Mouse (Mus musculus) midbrain, embryonic 14.5 days (tissue): Measurements from ENCODE around the gene Tmc1. TPM values are rescaled to one million over a fixed set of nuclear protein-coding genes. Genes with fewer than 3 reads are reported as not detected.
A peak's percentile ranks its signal among the peaks of the same experiment; 100 is the strongest.

Experiments
- ATAC-seq: fragments of 200-750 bp; cut with Nextera tagmentation; 2 replicates; pipeline ENCODE4 v1.8.0; 2017; ENCODE audit warnings: moderate number of reproducible peaks, moderate library complexity; ENCODE audit not compliant: low FRiP score, low TSS enrichment
- DNase-seq: peaks from one replicate; pipeline ENCODE4 v3.0.0-alpha.2; 2015
- H3K27ac ChIP-seq: fragments of 300-500 bp; sonication (generic); replicated peaks from 2 replicates; pipeline ENCODE4 v1.5.1; 2014; ENCODE audit warnings: mild to moderate bottlenecking, low read depth, low read length, moderate library complexity
- H3K27me3 ChIP-seq: fragments of 300-500 bp; sonication (generic); 2 replicates; pipeline ENCODE4 v1.6.1; 2014; ENCODE audit warnings: low read length, control low read depth, mixed read lengths; ENCODE audit not compliant: control insufficient read depth, insufficient read depth
- H3K36me3 ChIP-seq: fragments of 300-500 bp; sonication (generic); 2 replicates; pipeline ENCODE4 v1.6.1; 2014; ENCODE audit warnings: low read length, control low read depth; ENCODE audit not compliant: control insufficient read depth, insufficient read depth
- H3K4me1 ChIP-seq: fragments of 300-500 bp; sonication (generic); 2 replicates; pipeline ENCODE4 v1.6.1; 2014; ENCODE audit warnings: mild to moderate bottlenecking, antibody characterized with exemption, low read length, control low read depth; ENCODE audit not compliant: control insufficient read depth, insufficient read depth
- H3K4me2 ChIP-seq: fragments of 300-500 bp; sonication (generic); 2 replicates; pipeline ENCODE4 v1.6.1; 2014; ENCODE audit warnings: mild to moderate bottlenecking, low read length, moderate library complexity
- H3K4me3 ChIP-seq: fragments of 300-500 bp; sonication (generic); replicated peaks from 2 replicates; pipeline ENCODE4 v1.5.1; 2014; ENCODE audit warnings: low read depth, low read length
- H3K9ac ChIP-seq: fragments of 300-500 bp; sonication (generic); replicated peaks from 2 replicates; pipeline ENCODE4 v1.6.1; 2014; ENCODE audit warnings: mild to moderate bottlenecking, low read length, moderate library complexity
- H3K9me3 ChIP-seq: fragments of 300-500 bp; sonication (generic); 2 replicates; pipeline ENCODE4 v1.6.1; 2016; ENCODE audit warnings: low read length, control low read depth, mixed read lengths; ENCODE audit not compliant: control insufficient read depth
- WGBS: fragments of 180-500 bp; shearing (Covaris S2); extraction: QIAGEN DNeasy Blood & Tissue Kit; methylation state at CpG from one replicate; pipeline ENCODE4 v1.1.7; 2014; 5-methylcytosine and 5-hydroxymethylcytosine counted together
- polyA plus RNA-seq: library from polyadenylated mRNA; unstranded; fragments of >200 nt; fragmentation: Nextera tagmentation; extraction: Ambion mirVana; gene quantifications from 2 replicates; pipeline ENCODE4 v1.2.1, GENCODE M21; 2014

Tmc1 gene
- 0.08 and 0.17 TPM in 2 replicates for polyA plus RNA-seq

GRCm38 (mm10) chr19:20953874-20954273 is at the start of gene Tmc1:
Gene Tmc1, minus strand, starts transcription at chr19:20954202.
- ATAC-seq = no peak
- WGBS = 90% methylated on average over 6 of the region's 6 CpGs

GRCm38 (mm10) chr19:21001552-21001951 is 47.5 kb upstream of the Tmc1 start:
- Histone ChIP-seq H3K4me1 (no peaks in the 10 kb centered on the region), H3K27ac (no peak overlapping the region), H3K9ac (no peak overlapping the region), H3K27me3 (no peaks in the 10 kb centered on the region), H3K4me2 (no peak overlapping the region), H3K36me3 (no peaks in the 10 kb centered on the region), H3K9me3 (no peaks in the 10 kb centered on the region), H3K4me3 (no peak overlapping the region)
- DNase-seq = no peak
- no peak for ATAC-seq

More at GRCm38 (mm10) chr19:20953874-20954273, at the start of gene Tmc1:
- H3K4me2 ChIP-seq = no peak within 1 kb of the TSS
- no peak within 1 kb of the TSS for H3K27ac ChIP-seq
- no peak within 1 kb of the TSS for H3K4me3 ChIP-seq
- H3K27me3 ChIP-seq = no peaks in the 10 kb centered on the region
- H3K9me3 ChIP-seq = peaks cover 10% of the 10 kb centered on the region; the same call in 1 of the 2 replicates
- H3K9ac ChIP-seq = no peak within 1 kb of the TSS
- no peaks in the 10 kb centered on the region for H3K4me1 ChIP-seq
- no peaks in the 10 kb centered on the region for H3K36me3 ChIP-seq
- no peak for DNase-seq

GRCm38 (mm10) chr19:20979244-20979643 is 25.2 kb upstream of the Tmc1 start:
- DNase-seq (no peak), ATAC-seq (no peak)
- WGBS = 92% methylated on average over 2 of the region's 2 CpGs
- no peak overlapping the region for H3K4me3 ChIP-seq
- no peaks in the 10 kb centered on the region for H3K27me3 ChIP-seq
- H3K27ac ChIP-seq = no peak overlapping the region
- no peak overlapping the region for H3K9ac ChIP-seq
- H3K36me3 ChIP-seq = no peaks in the 10 kb centered on the region
- H3K4me2 ChIP-seq = no peak overlapping the region
- no peaks in the 10 kb centered on the region for H3K4me1 ChIP-seq
- H3K9me3 ChIP-seq = no peaks in the 10 kb centered on the region

GRCm38 (mm10) chr19:20978148-20978547 is 24.1 kb upstream of the Tmc1 start:
- peak overlapping the region; percentile 2; the same call in 1 of the 2 replicates for H3K27ac ChIP-seq
- H3K9me3 ChIP-seq = no peaks in the 10 kb centered on the region
- H3K4me3 ChIP-seq = no peak overlapping the region
- H3K27me3 ChIP-seq = no peaks in the 10 kb centered on the region
- H3K4me1 ChIP-seq = no peaks in the 10 kb centered on the region
- no peaks in the 10 kb centered on the region for H3K36me3 ChIP-seq
- DNase-seq (peak; percentile 74), ATAC-seq (no peak)
- 4% methylated on average over 1 of the region's 1 CpGs for WGBS
- no peak overlapping the region for H3K9ac ChIP-seq
- H3K4me2 ChIP-seq = no peak overlapping the region

- H3K9ac ChIP-seq = no peak overlapping the region
- ATAC-seq (no peak), DNase-seq (no peak)
- WGBS = 97% methylated on average over 1 of the region's 1 CpGs
- no peaks in the 10 kb centered on the region for H3K4me1 ChIP-seq
- H3K27ac ChIP-seq = no peak overlapping the region
- no peak overlapping the region for H3K4me3 ChIP-seq
- H3K27me3 ChIP-seq = no peaks in the 10 kb centered on the region
- no peak overlapping the region for H3K4me2 ChIP-seq
- H3K9me3 ChIP-seq = no peaks in the 10 kb centered on the region
- no peaks in the 10 kb centered on the region for H3K36me3 ChIP-seq
Measured at GRCm38 (mm10) chr19:20971926-20972325, 17.9 kb upstream of the Tmc1 start.

- no peak for ATAC-seq
- no peak for DNase-seq
- 89% methylated on average over 5 of the region's 5 CpGs for WGBS
Measured at GRCm38 (mm10) chr19:20954815-20955214, 813 bp upstream of the Tmc1 start.

GRCm38 (mm10) chr19:20944446-20944845 is 9.6 kb downstream of the Tmc1 start:
- Histone ChIP-seq H3K36me3 (no peaks in the 10 kb centered on the region), H3K4me3 (no peak overlapping the region), H3K9me3 (no peaks in the 10 kb centered on the region), H3K9ac (no peak overlapping the region), H3K4me2 (no peak overlapping the region), H3K27ac (no peak overlapping the region), H3K4me1 (no peaks in the 10 kb centered on the region), H3K27me3 (no peaks in the 10 kb centered on the region)
- 83% methylated on average over 4 of the region's 4 CpGs for WGBS
- DNase-seq = no peak
- ATAC-seq = no peak

More at GRCm38 (mm10) chr19:20954815-20955214, 813 bp upstream of the Tmc1 start:
- no peak overlapping the region for H3K4me3 ChIP-seq
- H3K4me2 ChIP-seq = no peak overlapping the region
- peaks cover 10% of the 10 kb centered on the region; the same call in 1 of the 2 replicates for H3K9me3 ChIP-seq
- H3K4me1 ChIP-seq = no peaks in the 10 kb centered on the region
- H3K27me3 ChIP-seq = no peaks in the 10 kb centered on the region
- H3K27ac ChIP-seq = no peak overlapping the region
- H3K36me3 ChIP-seq = no peaks in the 10 kb centered on the region
- H3K9ac ChIP-seq = no peak overlapping the region

- Histone ChIP-seq H3K4me3 (0 out of 2 replicates have a peak overlapping the region, but pooled peaks have one; percentile 17), H3K9me3 (no peaks in the 10 kb centered on the region), H3K27me3 (no peaks in the 10 kb centered on the region), H3K4me1 (peaks cover 12% of the 10 kb centered on the region), H3K36me3 (no peaks in the 10 kb centered on the region), H3K4me2 (0 out of 2 replicates have a peak overlapping the region, but pooled peaks have one; percentile 39), H3K9ac (no peak overlapping the region), H3K27ac (no peak overlapping the region)
- DNase-seq (peak; percentile 18), ATAC-seq (no peak)
- 54% methylated on average over 7 of the region's 7 CpGs for WGBS
Measured at GRCm38 (mm10) chr19:20924282-20924681, 29.7 kb downstream of the Tmc1 start.
